Mouse (Mus musculus) E14TG2a.4 (cell line): ENCODE measurements around the gene Aff1.

Source experiments
- H3K27me3 ChIP-seq: 2 replicates; pipeline ENCODE4 v1.6.1; 2014; ENCODE audit warnings: low read length, control low read depth; ENCODE audit not compliant: insufficient read depth
- H3K36me3 ChIP-seq: 2 replicates; pipeline ENCODE4 v1.6.1; 2014; ENCODE audit warnings: low read length, control low read depth; ENCODE audit not compliant: insufficient read depth
- H3K4me1 ChIP-seq: replicated peaks from 2 replicates; pipeline ENCODE4 v1.6.1; 2014; ENCODE audit warnings: low read depth, low read length, control low read depth
- H3K4me3 ChIP-seq: replicated peaks from 2 replicates; pipeline ENCODE4 v1.5.1; 2014; ENCODE audit warnings: mild to moderate bottlenecking, low read length
- H3K9me3 ChIP-seq: 2 replicates; pipeline ENCODE4 v1.6.1; 2014; ENCODE audit warnings: low read length, control low read depth
- CTCF ChIP-seq: conservative IDR thresholded peaks from 2 replicates; pipeline ENCODE4 v1.5.1; 2014; ENCODE audit warnings: low read length
- NANOG ChIP-seq: IDR thresholded peaks from 2 replicates; pipeline ENCODE4 v1.6.1; 2014; ENCODE audit warnings: borderline replicate concordance, low read length, mixed read lengths
- POU5F1 ChIP-seq: IDR thresholded peaks from 2 replicates; pipeline ENCODE4 v1.6.1; 2014; ENCODE audit warnings: low read length, borderline replicate concordance

Gene Aff1

DNA sequence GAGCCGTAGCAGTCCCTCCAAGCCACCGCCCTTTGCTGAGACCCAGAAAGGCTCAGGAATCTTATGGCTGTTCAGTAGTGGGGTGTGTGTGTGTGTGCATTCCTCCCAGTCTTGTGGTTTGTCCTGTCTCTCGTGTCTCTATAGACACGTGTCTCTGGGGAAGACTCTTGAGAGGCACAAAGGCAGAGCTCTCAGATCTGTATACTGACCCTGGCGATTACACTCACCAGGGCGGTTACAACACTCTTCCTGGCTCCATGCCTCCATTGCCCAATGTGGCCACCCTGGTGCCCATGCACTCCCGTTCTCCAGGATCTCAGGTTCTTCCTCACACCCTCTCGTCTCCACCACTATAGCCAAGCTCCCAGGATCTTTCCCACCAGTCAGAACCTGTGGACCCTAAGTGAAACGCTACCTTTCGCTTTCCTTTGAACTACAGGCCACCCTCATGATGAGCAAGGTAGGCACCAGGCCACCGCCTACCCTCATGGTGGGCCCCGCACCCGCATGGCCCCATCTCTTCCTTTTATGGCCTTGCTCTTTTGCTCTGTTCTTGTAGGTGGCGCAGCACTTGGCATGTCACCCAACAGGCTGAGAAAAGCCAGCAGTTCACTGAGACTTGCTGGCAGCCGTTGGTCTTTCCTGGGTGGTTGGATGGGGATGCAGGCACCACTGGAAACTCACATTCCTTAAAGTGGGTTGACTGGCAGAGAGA lies 146.5 kb downstream of the Aff1 start:
- Histone ChIP-seq H3K4me3 (peak overlapping the region; percentile 39; the same call in 1 of the 2 replicates), H3K36me3 (peaks cover 98% of the 10 kb centered on the region), H3K9me3 (no peaks in the 10 kb centered on the region), H3K27me3 (no peaks in the 10 kb centered on the region), H3K4me1 (peaks cover 73% of the 10 kb centered on the region)
- TF ChIP-seq NANOG (no peak), CTCF (no peak), POU5F1 (no peak)

DNA sequence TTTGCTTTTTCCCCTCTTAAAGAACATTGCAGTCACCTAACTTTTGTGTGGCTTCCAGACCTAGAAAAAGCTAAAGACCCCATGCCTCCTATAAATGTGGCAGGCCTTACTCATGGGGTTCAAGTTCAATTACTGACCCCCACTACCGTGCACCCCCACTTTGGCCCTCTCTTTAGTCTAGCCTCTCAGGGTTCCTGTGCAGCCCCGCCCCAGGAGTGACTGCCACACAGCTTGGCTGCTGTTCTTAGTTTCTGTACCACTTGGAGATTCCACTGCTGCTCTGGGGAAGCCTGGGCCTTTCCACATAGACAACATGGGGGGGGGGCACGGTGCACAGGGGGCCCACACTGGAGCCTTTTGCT lies 147.1 kb downstream of the Aff1 start:
- Histone ChIP-seq H3K9me3 (no peaks in the 10 kb centered on the region), H3K4me3 (no peak overlapping the region), H3K27me3 (no peaks in the 10 kb centered on the region), H3K36me3 (peaks cover 98% of the 10 kb centered on the region), H3K4me1 (peaks cover 72% of the 10 kb centered on the region)
- TF ChIP-seq CTCF: no peak
- TF ChIP-seq NANOG: no peak

DNA sequence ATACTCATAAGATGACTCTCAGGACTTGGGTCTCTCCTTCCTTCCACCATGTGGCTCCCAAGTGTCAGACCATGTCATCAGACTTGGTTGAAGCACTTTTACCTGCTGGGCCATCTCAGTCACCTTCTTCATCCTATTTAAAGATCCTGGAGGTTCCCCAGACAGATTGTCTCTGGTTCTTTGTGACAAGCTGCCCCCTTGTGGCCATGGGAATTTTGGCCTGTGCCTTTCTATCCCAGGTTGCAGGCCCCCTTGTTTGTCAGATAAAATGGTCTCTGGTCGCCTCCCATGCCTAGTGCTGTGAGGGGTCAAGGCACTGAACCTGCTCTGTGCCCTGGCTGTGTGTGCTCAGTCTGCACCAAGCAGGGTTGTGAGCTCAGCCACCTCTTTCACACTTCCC lies 151.8 kb downstream of the Aff1 start:
- peaks cover 44% of the 10 kb centered on the region for H3K4me1 ChIP-seq
- H3K4me3 ChIP-seq: no peak overlapping the region
- peaks cover 100% of the 10 kb centered on the region for H3K36me3 ChIP-seq
- no peaks in the 10 kb centered on the region for H3K9me3 ChIP-seq
- no peak for TF ChIP-seq NANOG
- peak; percentile 77 for TF ChIP-seq CTCF
- H3K27me3 ChIP-seq: no peaks in the 10 kb centered on the region

DNA sequence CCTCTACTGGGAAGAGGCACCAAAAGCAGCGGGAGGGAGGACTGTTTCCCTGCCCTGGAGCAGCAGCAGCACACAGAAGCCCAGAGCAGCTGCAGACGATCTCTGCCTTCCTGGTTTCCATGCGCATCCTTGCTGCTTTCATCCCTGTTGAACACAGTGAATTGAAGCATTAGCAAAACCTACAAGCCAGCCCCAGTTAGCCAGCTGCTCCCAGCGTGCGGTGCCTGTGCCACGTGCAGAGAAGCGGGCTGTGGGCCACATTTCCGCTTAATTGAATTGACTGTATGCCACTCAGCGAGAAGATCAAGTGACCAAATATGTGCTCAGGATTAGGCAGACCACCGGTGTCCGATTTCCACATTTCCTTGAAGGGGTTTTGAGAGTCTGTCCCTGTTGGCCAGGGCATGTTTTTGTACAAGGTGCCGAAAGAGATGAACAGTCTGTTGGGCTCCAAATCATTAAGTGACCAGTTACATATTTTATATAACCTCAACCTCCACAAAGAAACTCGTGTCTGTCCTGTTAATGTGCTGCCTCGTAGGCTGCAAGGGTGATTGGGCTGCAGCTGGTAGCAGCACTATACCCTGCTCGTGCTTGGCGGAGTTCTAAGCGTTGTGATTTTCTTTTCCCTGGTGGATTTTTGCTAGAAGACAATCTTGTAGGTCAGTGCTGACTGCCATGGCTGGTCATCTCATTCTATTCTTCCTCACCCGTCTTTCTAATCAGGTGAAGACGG lies 153.4 kb downstream of the Aff1 start:
- Histone ChIP-seq H3K4me3 (no peak overlapping the region), H3K4me1 (peaks cover 33% of the 10 kb centered on the region), H3K27me3 (no peaks in the 10 kb centered on the region), H3K9me3 (no peaks in the 10 kb centered on the region), H3K36me3 (peaks cover 99% of the 10 kb centered on the region)
- TF ChIP-seq POU5F1 (no peak), CTCF (no peak), NANOG (no peak)

DNA sequence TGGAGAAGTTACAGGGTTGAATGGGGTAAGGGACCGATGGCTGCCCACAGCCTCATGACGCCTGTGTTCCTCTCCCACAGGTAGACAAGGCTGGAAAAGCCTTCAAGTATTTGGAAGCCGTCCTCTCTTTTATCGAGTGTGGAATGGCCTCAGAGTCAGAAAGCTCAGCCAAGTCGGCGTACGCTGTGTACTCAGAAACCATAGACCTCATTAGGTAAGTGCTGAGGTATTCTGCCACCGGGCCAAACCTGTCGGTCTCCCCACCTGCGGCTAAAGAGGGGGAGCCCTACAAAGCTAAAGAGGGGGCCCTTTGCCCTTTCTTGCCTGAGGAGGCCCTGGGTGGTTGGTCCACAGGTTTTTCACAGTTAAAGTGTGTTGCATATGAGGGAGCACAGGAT lies 154.0 kb downstream of the Aff1 start:
- peaks cover 33% of the 10 kb centered on the region for H3K4me1 ChIP-seq
- H3K4me3 ChIP-seq: no peak overlapping the region
- H3K36me3 ChIP-seq: peaks cover 99% of the 10 kb centered on the region
- no peak for TF ChIP-seq POU5F1
- TF ChIP-seq NANOG: no peak
- TF ChIP-seq CTCF: no peak
- no peaks in the 10 kb centered on the region for H3K9me3 ChIP-seq
- H3K27me3 ChIP-seq: no peaks in the 10 kb centered on the region

DNA sequence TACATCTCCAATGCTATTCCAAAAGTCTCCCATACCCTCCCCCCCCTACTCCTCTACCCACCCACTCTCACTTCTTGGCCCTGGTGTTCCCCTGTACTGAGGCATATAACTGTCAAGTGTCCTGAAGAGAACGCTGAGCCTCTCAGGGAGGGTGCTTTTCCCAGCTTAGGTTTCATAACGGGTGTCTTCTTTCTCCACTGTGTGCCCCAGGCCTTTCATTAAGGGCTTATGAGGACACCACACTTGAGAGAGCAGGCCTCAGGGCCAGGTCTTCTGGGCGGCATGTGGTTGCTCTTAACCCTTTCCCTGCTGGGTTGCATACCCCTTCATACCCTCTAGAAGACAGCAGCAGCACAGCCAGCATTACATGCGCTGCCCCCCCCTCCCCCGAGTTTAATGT lies 154.4 kb downstream of the Aff1 start:
- H3K36me3 ChIP-seq: peaks cover 99% of the 10 kb centered on the region
- H3K9me3 ChIP-seq: no peaks in the 10 kb centered on the region
- H3K4me1 ChIP-seq: peaks cover 35% of the 10 kb centered on the region
- no peak overlapping the region for H3K4me3 ChIP-seq
- H3K27me3 ChIP-seq: no peaks in the 10 kb centered on the region
- TF ChIP-seq NANOG (no peak), POU5F1 (no peak), CTCF (no peak)

DNA sequence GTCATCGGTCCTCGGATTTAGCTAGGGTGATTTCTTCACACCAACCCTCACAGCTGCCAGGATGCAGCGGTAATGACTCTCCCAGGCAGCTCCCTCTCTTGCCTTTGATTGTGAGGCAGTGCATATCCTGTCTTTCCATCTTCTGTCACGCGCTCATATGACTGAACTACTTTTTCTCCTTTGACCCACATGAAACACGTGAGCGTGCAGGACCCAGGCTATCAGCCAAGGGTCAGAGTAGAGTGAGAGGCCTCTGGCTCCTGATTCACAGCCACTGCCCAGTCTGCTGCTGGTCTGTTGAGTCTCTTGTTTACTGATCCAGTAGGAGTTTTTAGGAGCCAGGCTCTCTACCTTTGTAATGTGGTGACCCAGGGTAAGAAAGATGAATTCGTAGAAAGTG lies 156.4 kb downstream of the Aff1 start:
- Histone ChIP-seq H3K4me1 (peaks cover 25% of the 10 kb centered on the region), H3K27me3 (no peaks in the 10 kb centered on the region), H3K4me3 (no peak overlapping the region), H3K36me3 (peaks cover 99% of the 10 kb centered on the region), H3K9me3 (no peaks in the 10 kb centered on the region)
- no peak for TF ChIP-seq NANOG
- TF ChIP-seq POU5F1: no peak
- TF ChIP-seq CTCF: no peak

DNA sequence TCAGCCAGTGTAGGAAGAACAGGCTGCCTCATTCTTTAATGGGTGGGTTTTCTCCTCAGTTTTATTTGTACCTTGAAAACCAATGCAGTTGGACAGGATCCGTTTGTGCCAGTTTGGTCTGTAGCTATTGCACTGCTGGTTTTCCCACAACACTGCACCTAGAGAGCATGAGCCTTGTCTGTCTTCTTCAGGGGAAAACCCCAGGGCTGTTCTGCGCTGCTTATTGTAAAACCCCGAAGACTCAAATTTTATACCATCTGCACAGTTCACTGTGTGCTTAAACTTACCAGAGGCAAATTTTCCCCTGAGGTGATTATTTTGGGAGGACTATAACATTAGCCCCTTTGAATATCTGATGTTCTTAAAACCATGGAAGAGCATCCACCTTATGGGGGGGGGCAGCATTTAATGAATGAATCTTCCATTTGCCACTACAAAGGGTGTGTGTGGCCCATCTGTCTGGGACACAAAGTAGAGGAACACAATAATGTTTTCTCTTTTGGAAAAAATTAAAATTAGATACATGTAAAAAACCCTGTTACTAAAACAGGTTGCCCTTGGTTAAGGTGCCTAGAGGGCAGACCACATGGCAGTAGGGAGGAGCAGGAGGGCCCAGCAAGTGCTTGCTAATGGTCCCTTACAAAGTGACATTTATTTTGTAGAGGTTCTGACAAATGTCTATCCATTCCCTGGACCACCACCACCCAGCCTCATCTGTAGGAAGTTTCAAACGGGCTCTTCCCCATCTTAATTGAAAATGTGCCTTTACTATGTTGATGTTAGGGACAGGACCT lies 160.8 kb downstream of the Aff1 start:
- no peak overlapping the region for H3K4me3 ChIP-seq
- H3K27me3 ChIP-seq: no peaks in the 10 kb centered on the region
- peaks cover 30% of the 10 kb centered on the region for H3K4me1 ChIP-seq
- peaks cover 85% of the 10 kb centered on the region for H3K36me3 ChIP-seq
- no peaks in the 10 kb centered on the region for H3K9me3 ChIP-seq
- no peak for TF ChIP-seq POU5F1
- TF ChIP-seq NANOG: no peak
- no peak for TF ChIP-seq CTCF
